Mouse (Mus musculus): ENCODE measurements at regions not wholly inside any gene's neighbourhood (a gene's known extent, or its start where the extent isn't known, plus 50 kb on each side); places are given as distances from the start of the nearest gene placed in this dataset.

DNA sequence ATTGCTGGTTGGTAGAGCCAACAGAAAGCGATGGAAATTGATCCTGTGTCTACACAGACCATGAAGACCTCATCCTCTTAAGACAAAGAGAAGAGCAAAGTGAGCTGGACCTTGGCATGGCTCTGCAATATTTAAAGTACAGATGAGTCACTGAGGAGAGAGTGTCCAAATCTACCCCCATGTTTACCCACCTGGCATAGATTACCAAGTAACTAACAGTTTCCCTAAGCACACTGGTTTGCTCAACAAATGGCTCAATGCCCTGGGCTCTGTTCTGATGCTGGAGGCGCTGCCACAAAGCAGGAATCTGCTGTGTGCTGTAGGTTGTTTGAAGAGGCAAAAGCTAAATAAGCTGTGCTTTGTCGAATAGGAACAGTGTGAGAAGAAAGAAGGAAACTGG is 345.0 kb upstream of the Gm10131 start:
- no peak for DNase-seq (ENCODE audit: low spot score in 2 of 2)

DNA sequence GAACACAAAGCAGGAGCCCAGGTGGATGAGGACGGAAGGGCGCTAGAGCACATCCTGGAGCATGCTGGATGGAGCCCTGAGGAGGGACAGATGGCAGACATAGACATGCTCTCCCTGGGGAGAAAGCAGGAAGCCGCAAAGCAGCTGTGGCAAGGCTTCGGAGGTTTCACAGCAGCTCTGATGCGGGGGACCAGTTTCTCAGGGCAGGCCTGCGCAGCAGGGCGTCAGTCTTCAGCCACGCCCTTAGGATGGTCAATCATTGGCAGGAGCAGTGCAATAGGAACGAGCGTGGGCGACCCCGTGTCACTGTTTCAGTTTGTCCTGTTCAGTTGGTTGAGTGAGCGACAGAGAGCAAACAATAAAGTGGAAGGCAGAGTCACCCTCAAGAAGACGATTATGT is 343.8 kb upstream of the Gm10131 start:
- no peak for DNase-seq (ENCODE audit: low spot score in 2 of 2)

- no peak for DNase-seq (ENCODE audit: low spot score in 2 of 2)
These were observed 341.3 kb upstream of the Gm10131 start for GRCm38 (mm10) chr8:34452811-34453210.

GRCm38 (mm10) chr8:34451211-34452000 is 339.9 kb upstream of the Gm10131 start:
- no peak for DNase-seq (ENCODE audit: low spot score in 2 of 2)

DNA sequence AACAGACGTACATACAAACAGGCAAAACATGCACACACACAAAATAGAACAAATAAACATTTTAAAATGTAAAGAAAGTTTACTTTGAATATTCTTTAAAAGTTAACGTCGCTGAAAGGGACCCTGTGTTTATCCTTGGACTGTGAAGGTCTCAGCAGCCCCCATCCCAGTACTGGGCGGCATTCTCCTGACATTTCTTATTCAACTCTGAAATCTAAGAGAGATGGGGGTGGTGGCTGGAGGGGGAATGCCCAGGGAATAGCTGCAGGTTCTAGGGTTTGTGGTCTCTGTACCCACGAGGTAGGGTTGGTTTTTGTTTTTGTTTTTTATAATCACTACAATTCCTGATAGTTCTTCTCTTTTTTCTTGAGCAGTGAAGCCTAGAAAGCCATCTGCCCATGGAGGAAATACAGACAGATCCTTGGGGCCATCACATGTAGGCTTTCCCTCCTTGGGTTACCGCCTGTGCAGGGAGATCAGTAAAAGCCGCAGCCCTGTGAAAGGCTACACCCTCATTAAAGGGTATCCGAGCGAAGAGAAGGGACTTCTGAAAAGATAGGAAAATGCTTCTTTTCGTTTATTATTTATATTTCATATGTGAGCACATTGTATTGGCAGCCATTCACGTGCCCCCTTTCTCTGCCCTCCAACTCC is 338.0 kb upstream of the Gm10131 start:
- no peak for DNase-seq (ENCODE audit: low spot score in 2 of 2)

DNA sequence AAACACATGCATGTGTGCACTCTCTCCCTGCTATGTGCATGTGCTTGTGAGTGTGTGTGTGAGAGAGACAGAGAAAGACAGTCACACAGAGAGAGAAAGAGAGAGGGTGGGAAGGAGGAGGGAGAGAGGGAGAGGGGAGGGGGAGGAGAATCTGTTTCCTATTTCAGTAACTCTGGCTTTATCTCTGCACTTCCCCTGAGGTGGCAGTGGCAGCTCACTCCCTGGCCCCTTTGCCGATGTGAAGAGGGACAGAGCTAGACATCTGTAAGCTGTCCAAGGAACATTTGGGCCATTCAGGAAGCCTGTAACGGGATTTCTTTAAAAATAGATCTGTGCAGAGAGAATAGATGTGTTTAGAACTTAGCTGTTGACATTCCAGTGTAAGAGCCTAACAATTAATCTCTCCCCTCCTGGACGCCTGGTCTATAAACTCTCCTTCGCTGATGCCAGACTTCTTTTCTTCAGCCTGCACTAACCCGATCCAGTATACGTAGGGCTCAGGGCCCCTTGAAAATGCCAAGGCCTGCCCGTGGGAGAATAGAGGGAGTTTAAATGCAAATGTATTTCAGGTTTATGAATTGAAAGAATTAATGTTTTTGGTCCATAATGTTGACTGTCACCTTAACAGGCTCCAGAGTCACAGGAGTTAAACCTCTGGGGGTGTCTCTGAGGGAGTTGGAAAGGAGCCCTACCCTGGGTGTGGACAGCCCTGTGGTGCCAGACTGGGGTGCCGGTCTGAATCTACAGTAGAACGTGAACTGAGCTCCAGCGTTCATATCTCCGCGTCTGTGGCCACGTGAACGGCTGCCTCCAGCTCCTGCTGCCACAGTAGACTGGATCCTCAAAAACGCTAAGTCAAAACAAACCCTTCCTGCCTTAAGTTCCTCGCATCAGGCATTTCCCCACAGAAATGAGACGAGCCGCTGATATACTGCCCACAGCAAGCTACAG is 336.6 kb upstream of the Gm10131 start:
- no peak for DNase-seq (ENCODE audit: low spot score in 2 of 2)

DNA sequence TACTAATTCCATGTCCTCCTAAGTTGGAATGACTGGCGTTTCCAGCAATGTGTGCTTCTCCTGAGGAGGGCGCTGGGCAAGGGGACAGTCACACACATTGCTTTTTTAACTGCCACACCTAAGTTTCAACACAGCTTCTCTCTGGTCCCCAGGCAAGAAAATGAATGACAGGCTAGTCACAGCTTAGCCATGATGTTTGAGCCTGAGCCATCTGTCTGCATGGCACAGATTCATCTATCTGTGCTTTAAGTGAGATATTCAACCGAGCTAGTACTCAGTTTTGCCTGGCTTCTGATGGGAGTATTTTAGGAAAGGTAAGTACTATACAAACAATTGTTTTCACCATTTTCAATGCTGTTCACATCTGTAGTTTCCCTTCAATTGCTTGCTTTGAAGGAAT is 331.2 kb upstream of the Gm10131 start:
- no peak for DNase-seq (ENCODE audit: low spot score in 2 of 2)

- DNase-seq (ENCODE audit: low spot score in 2 of 2): no peak
These were observed 330.2 kb upstream of the Gm10131 start for GRCm38 (mm10) chr8:34441756-34442155.

DNA sequence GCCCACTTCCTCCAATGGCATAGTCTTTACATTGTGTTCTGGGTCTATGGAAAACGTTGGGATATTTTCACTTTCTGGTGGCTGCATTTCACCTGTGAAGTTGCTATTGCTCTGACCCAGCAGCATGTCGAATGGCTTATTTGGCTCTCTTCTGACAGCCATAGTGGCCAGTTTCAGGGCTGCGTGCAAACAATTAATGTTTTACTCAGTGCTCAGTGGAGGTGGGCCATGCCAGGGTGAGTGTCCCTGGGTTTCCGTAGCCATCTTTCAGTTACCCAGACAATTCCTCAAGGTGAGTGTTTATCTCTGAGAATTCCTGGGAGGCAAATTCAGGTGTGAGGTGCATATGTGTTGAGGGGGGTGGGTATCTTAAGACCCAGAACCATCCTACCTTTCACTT is 329.2 kb upstream of the Gm10131 start:
- no peak for DNase-seq (ENCODE audit: low spot score in 2 of 2)

DNA sequence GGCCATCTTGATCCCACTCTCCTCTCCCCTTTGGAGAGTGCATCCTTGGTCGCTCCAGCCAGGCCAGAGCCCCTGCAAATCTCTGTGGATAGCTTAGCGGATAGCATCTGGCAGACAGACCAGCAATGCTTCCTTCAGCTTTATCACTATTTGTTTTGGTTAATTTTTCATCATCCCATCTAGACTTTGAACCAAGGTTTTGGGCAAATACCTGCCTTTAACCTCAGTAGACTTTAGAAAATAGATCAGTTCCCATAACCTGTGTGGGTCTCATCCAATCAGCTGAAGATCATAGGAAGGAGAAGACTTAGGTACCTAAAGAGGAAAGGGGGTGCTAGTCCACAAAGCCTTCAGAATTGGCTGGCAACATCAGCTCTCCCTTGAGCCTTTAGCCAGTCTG is 327.2 kb upstream of the Gm10131 start:
- no peak for DNase-seq (ENCODE audit: low spot score in 2 of 2)

GRCm38 (mm10) chr8:34431985-34432384 is 320.4 kb upstream of the Gm10131 start:
- no peak for DNase-seq (ENCODE audit: low spot score in 2 of 2)

DNA sequence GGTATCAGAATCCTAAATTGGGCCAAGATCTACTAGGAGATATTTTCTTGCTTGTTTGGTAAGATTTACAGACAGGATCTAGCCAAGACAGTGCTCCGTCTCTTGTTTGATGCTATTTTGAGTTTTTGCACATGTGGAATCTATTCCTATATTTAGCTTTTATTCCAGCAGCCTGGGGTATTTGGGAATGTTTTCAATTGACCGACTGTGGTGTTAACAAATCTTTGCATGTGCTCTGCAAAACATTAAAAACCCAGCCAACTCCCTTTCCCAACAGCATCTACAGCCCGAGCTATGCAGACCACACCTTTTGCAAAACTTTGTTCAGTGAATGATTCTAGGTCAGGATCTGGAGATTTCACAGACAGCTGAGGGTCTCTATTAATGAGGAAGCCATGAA is 317.7 kb upstream of the Gm10131 start:
- no peak for DNase-seq (ENCODE audit: low spot score in 2 of 2)

- DNase-seq (ENCODE audit: low spot score in 2 of 2): no peak
These were observed 290.0 kb upstream of the Gm10131 start for GRCm38 (mm10) chr8:34401571-34401970.

- DNase-seq (ENCODE audit: low spot score in 2 of 2): no peak
These were observed 287.6 kb upstream of the Gm10131 start for GRCm38 (mm10) chr8:34398914-34399813.

DNA sequence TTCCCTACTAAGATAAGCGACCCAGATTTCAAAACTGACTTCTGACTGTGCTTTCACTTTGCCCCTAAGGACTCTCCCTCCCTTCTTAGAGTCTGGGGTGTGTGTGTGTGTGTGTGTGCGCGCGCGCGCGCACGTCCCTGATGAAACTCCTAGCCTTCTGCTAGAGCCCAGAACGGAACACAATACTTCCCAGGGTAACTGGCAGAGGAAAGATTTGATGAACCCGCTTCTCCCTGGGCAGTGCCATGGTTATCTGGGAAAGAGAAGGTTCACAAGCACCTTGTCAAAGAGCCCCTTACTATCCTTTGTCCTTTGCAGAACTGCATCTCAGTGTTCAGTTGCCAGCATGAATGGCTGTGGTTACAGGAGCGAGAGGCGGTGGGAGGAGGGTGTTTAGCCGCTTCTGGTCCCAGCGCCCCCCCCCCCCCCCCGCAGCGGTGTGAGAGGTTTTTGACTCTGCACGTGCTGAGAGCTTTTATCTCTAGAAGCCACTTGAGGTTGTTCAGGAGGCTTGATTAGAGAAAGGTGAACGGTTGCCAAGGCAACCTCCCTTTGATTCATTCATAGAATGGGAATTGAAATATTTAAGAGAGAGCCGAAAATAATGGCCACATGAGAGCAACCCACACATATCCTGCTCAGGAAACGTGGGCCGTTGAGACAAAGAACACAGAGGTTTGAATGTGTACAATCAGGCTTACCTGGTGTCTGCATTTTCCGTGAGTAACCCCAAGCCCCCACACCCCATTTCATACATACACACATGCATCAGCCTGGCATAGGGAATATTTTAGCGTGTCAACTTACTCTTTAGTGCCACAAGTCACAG is 286.3 kb upstream of the Gm10131 start:
- DNase-seq (ENCODE audit: low spot score in 2 of 2): peak; percentile 47 to 68

DNA sequence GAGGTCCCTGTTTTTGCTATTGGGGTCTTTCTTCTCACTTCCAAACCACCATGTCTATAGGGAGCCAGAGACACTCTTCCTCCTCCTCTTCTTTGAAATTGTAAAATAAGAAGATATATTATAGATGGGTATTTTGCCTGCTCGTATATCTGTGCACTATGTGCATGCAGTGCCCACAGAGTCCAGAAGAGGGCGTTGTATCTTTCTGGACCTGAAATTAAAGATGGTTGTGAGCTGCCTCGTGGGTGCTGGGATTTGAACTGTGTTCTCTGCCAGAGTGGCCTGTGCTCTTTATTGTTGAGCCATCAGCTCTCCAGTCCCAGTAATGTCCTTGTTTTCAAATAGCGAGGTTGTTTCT is 285.7 kb upstream of the Gm10131 start:
- no peak for DNase-seq (ENCODE audit: low spot score in 2 of 2)

GRCm38 (mm10) chr8:34392981-34393828 is 281.7 kb upstream of the Gm10131 start:
- DNase-seq (ENCODE audit: low spot score in 2 of 2): peak; percentile 60 to 68

- peak; percentile 75 to 78 for DNase-seq (ENCODE audit: low spot score in 2 of 2)
These were observed 280.9 kb upstream of the Gm10131 start for GRCm38 (mm10) chr8:34392208-34392980.

All from right cerebral cortex, adult 2 months (tissue).